Mouse (Mus musculus) natural killer cell, adult 2 months (primary cell): Measurements from ENCODE around the gene Cntn4.
"Not testable (repeated sequence)": the region's sequence is repeated elsewhere in the genome, so short reads cannot be mapped to it uniquely, and the experiment has no call there.

Experiments used
- DNase-seq, 2 experiments: peaks; one replicate each; pipeline ENCODE4 v3.0.0; 2022; ENCODE audit warnings: low spot score in 2 of 2

Cntn4 gene

DNA sequence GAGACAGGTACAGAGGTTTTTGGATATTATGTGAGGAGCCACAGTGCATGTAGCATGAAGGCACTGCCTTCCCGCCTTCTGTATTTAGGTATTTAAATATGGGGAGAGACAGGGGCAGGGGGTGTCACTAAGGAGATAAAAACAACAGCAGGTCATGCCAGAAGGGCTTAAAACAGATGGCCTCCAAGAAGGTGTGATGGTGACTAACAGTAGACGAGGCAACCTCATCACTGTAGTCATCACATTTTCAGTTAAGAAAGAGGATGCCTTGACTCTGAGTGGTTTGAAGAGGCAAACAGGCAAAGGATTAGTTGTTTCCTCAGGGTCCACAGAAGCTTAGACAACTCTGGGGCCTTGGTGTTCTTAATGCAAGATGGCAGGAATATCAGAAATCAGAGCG is 655.0 kb downstream of the Cntn4 start:
- no peak for DNase-seq

DNA sequence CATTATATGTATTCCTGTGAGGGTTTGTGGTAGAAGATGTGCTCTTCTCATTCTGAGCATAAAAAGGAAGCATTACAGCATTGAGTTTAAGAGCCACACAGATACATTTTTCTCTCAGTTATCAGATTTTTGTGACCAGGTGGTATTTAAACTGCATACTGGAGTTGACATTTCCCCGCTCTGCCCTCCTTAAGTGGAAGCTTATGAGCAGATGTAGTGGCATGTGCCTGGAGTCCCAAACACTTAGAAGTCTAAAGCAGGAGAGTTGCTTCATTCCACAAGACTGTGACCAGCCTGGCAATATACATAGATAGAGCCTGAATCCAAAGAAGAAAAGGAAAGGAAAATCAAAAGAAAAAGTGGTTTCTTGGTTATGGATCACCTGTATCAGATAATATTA is 655.5 kb downstream of the Cntn4 start:
- DNase-seq, result no peak

DNA sequence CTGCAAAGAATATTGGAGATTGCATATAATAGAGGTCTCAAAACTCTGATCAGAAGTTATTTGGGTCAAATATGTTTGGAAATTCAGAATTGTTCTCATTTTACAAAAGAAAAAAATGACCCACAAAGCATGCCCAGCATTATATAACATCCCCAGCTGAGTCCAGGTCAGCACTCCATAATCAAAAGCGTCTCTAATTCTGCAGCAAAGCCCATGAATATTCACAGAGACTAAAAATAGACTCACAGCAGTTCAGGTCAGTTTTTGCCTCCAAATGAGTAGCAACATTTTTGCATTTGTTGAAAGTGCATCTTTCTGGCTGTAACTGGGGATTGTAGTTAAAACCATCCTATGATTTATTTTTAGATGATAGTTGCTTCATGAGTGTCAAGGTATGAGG is 657.6 kb downstream of the Cntn4 start:
- DNase-seq, result no peak

DNA sequence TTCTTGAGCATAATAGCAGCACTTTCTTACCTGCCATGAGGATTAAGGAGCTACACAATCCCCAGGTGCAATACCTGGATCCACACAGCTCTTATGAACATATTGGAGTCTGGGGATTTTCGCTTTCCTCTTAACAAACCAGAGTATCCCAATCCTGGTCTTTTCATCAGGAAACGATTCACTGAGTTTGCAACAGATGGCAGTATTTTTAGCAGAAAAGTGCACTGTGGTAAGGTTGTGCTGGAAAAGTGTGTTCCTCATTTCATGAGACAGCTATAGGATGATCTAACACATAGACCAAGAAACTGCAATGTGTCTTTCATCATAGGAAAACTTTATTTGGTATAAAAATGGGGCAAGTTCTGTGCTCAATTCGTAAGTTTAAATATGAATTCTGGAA is 659.3 kb downstream of the Cntn4 start:
- no peak for DNase-seq

DNA sequence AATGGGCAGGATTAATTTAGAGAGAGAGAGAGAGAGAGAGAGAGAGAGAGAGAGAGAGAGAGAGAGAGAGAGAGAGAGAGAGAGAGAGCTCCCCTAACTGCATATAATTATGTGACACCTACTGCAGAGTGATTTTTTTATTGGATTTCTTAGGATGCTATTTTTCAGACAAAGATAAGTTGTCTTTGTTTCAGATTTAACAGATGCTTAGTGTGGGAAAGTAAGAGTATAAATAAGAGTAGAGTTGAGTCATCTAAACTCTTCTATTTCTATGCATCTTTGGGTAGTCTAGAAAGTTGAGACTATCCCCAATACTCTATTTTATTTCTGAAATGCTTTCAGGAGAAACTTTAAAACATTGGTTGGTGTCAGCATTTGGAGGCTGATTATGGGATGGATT is 660.4 kb downstream of the Cntn4 start:
- no peak for DNase-seq

DNA sequence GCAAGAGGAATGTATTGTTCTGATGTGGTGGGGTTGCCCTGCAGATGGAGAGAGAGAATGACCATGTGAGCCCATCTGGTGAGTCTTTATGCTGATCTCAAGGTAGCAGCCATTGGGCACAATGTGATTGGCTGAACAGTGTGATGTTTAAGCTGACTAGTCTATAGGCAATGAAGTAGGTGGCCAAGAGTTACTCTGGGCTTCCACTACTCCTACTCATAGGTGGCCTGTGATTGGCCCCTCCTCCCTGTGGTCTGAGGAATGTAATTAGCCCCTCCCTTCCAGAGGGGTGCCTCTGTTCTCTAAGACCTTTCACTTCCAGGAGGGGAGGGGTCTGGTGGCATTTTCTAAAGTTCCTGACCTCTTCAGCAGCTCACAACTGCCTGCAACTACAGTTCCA is 663.7 kb downstream of the Cntn4 start:
- DNase-seq, result no peak

DNA sequence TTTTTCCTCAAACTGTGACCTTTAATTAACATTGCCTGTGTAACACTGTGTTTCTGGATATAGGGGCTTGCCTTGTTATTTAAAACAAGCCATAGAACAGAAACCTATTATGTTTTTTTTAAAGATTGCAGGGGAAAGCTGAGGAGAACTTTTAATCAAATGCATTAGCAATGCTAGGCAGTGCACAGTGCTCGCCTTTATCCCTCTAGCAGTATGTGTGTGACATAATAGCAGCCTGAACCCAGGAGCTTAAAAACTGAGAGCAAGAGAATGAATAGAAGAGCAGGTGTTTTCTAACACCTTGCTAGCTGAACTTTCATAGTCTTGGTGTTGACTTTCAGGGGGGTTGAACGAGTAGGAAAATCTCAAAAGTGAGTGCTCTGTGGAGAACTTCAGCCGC is 672.6 kb downstream of the Cntn4 start:
- no peak for DNase-seq

DNA sequence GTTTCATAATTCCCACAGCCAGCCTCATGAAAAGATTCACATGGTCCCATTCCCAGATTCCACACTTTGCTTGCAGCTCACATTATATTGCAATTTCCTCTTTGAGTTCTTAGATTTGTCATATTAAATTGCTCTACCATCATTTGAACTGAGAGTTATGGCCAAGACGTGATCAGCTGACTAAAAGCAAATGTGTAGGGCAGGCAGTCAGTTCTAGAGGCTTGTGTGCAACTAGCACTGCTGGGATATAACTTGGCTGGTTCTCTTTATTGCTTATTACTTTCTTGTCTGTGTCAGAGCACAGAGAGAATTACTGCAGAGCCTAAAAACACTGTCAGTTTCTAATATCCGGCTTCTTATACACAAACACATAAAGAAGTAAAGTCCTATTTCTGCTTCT is 673.9 kb downstream of the Cntn4 start:
- no peak for DNase-seq

DNA sequence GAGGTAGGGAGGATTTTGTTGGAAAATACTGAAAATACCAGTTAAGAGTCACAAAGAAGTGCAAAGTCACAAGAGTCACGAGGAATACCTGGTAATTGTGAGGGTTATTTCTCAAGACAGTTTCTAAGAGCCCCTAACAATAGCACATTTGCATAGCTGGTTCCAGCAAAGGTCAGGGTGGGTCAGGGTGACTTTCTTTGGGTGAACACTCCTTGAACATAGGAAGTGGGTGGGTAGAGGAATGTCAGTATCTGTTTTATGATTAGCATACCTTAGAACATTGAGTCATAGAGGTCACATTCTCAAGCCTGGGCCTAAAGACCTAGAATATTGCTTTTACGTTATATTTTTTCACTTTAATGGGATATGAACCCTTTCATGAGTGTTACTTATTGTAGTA is 681.3 kb downstream of the Cntn4 start:
- DNase-seq, result not testable (repeated sequence)

DNA sequence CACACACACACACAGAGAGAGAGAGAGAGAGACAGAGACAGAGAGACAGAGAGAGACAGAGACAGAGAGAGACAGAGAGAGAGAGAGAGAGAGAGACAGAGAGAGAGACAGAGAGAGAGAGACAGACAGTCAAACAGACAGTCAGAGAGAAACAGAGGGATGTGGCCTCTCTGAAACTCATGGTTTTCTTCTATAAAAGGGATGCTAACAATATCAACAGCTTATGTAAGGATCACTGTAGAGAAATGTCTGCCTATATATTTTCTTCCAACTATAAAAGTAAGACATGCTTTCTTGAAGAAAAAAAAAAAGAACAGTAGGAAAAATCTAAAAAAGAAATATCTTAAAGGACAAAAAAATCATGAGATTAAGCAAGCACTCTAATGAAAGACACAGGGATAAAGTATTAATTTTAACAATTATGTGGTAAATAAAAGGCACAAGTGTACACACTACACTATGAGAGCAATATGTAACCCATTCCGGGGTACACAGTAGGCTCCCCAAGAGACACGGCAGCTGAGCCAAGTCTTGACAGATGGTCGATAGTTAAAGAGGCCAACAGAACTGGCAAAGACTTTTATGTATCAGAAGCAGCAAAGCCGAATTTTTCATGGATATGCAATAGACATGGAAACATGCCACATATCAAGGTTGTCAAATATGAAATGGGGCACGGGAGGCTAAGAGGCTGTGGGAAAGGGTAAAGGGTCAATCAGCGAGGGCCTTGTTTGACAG is 704.0 kb downstream of the Cntn4 start:
- DNase-seq, result no peak

DNA sequence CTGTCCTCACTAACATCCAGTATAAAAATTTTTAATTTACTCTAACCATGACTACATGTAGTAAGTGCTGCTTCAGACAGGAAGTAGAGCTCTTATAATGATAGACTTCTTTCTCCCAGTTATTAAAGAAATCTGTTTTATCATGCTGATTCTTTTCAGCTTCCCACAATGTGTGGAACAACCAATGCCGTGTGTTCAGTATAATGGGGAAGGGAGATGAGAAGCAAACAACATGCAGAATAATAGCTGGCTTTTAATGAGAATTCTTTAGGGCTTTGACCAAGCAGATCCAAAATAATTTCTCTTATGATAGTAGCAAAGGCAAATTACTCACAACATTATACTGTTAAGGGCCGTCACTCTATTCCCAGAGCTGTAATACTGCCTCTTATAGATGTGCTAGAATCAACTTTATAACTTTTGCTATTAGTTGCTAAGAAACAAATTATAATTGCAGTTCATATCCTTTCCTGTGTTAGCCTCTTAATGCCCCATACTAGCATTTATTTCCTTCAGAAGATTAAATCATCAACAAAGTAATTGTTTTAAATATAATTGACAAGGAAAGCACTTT is 710.5 kb downstream of the Cntn4 start:
- DNase-seq, result no peak

DNA sequence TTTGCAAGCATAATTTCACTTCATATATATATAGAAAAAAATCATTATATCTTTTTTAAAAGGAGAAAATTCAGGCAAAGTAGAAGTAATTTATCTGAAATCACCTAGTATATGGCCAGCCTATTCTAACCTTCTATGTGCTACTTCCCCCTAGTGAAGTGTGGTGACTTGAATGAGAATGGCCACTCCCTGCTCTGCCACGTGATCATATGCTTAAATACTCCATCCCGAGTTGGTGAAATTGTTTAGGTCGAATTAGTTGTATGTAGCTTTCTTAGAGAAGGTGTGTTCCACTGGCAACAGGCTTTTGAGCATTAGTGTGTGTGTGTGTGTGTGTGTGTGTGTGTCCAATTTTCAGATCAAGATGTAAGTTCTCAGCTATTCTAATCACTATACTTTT is 730.6 kb downstream of the Cntn4 start:
- DNase-seq, result no peak

DNA sequence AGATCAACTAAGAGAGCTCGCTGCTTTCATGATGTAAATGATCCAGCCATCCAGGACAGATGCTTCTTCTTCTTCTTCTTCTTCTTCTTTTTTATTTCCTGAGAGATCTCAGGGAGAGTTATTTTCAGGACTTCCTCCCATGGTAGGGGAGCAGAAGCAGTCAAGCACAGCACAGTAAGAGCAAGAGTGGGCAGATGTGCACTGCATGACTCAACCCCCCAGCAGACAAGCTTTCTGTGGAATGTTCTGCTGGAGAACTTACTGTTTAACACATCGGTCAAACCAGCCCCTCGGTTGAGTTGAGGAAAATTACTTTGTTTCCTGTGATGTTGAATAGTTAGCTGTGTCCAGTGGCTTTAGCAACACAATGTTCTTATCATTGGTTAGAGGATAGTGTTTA is 731.2 kb downstream of the Cntn4 start:
- no peak for DNase-seq

DNA sequence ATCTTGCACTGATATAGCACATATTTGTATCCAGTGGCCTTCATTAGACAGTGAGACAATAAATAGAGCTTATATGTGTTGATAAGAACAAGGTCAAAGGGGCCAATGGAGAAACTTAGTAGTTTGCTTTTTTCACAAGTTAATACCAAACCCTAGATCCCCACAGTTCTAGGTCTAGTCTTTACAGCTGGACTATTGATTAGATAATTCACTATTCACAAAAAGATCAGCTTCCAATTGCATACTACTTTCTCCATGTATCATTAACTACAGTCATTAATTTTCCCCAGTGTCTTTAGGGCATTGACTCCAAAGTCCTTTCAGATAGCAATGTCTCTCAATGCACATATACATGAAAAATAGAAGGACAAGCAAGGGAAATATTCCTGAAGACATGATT is 745.5 kb downstream of the Cntn4 start:
- no peak for DNase-seq

DNA sequence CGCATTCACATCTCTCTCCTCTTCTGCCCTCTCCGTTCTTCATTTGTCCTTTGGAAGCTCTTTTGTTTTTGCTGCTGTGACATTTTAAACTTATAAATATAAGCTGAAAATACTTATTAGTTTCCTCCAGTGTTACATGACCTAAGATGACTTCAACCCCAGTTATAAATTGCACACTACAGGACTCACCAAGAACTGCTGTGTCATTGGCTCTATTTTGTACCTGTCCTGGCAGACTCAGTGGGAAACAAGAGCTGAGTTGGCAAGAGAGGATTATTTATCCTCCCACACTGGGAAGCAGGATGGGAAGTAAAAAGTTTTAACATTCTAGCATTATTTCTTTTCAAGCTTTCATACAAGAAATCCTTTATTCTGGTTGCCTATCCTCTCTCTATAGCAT is 746.0 kb downstream of the Cntn4 start:
- DNase-seq, result no peak

DNA sequence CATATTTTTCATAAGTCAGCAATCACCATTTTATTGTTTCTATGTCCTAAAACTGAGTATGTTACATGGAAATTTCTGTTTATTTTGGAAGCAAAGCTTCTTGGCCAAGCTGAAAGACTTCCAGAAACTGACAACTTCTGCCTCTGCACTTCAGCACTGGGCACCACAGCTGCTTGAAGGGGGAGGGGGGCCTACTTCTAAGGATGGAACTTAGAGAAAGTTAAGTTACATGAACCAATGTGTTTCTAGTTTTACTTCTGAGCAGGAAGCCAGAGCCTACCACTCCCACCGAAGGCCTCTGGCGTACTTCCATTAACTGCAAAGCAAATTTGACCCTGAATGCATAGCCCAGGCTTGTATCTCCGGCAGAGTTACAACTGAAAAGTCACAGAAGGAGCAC is 749.2 kb downstream of the Cntn4 start:
- DNase-seq, result no peak

DNA sequence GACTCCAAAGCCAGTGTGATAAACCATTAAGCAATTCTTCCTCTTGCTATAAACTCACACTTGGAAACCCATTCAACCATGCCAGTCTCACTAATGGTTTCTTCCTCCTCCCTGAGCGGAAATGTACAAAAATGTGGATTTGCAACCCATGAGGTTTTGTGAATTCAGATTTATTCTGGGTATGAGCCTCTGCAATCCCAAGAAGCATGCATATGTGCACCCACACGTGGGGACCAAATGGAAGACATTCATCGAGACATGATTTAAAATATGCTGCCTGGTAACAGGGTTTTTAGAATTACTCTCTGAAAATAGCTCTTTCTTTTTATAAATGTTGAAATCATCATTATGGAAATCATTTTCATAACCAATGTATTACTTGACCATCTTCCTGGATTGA is 754.0 kb downstream of the Cntn4 start:
- DNase-seq, result no peak

DNA sequence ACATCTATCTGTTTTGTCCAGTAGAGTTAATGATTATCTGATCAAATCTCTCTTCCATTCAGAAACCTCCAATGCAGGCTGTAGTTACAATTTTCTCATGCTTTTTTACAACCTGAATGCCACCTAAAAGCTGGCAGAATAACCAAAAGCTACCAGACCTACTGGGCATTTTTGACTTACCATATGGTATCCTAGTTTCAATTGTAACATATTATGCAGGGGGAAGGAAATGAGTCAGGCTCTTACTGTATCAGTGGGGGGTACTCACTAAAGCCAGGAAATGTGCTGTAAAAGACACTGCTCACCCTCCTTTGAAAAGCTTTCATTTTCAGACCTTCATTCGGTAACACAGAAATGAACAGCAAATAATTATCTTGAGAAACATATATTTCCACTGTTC is 763.3 kb downstream of the Cntn4 start:
- DNase-seq, result no peak

DNA sequence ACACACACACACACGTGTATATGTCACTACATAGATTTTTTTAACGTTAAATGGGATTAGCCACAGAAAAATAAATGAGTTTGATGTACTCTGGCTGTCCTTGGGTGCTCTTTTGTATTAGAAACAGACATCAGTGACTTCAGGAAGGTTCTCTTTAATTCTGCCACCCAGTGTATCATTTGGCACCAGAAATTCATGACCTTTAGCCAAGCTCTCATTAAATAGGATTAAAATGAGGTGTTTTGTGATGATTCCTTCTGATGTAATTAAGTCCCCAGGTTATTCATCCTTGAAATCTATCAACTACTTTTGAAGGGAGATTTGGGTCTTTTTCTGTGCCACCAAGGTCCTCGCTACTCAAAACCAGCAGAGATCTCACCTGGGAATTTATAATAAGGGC is 763.8 kb downstream of the Cntn4 start:
- no peak for DNase-seq

DNA sequence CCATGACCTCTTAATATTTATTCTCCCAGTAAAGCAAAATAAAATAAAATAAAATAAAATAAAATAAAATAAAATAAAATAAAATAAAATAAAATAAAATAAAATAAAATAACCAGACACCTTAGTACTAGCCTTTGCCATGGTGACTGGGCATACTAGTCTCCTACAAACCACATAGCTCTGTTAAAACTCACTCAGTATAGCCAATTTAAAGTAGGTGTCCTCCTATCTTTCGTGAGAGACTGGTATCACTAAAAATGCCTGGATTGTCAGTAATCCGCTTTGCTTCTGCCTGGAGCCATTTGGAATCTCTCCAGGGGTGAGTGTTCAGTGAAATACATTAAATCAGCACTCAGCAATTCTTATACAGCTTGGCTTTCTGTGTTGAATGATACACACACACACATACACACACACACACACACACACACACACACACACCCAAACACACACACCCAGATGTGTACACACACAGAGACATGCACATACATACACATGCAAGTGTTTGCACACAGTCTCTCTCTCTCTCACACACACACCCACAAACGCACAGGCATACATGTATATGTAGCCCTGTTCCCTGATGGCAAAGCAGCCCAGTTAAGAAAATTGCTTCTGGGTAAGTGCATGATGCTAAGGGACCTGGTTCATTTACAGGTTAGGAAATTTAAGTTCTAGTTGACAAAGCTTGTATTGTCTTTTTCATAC is 776.8 kb downstream of the Cntn4 start:
- DNase-seq, result no peak

DNA sequence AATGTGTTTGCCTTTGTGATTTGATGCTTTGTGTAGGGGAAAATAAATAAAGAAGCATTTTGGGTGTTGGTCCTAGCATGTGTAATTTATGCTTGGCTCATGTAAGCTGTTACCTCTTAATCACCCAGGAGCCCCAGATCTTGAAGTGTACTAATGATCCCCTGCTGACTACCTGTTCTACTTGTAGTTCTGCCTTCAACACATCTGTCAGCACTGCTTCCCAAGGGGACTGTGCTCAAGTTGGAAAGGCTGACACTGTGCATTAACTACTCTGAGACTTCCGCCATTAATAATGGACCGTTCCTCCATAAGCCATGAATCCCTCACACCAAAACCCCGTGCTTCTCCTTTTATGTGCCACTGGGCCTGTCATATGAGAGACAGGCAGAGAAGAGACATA is 778.2 kb downstream of the Cntn4 start:
- DNase-seq, result no peak

DNA sequence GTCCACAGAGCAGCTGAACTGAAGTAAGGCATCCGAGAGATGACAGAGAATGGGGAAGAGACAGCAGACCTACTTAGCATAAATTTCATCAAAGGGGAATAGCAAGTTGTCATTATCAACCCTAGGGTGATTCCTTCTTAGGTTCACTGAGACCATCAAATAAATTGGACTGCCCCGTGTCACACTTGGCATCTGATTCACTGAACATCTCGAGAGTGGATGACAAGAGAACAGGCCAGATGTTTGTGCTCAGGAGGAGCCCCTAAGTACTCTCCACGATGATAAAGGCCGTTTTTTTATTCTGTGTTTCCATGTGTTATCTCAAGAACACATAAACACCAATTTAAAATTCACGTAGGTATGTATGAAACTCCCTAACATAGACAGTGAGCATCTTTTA is 780.7 kb downstream of the Cntn4 start:
- no peak for DNase-seq

DNA sequence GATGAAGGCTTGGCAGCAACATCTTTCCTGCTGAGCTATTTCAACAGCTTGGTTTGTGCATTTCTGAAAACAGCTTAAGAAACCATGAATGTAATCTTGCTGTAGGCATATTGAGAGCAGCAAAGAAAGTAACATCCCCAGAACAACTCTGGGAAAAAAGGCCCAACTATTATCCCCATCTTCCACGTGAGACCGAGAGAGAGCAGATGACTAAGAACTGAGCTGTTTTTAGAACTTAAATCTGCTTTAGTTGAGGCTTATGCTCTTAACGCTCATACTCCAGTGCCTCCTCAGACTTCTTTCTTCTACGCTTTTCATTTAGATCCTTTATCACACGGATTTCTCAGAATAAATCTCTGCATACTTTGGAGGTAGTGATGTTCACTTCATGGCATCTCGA is 784.9 kb downstream of the Cntn4 start:
- no peak for DNase-seq
